Mouse (Mus musculus) heart, postnatal 0 days (tissue): Measurements from ENCODE around the gene St5.

Source experiments
- CTCF ChIP-seq: IDR thresholded peaks from 2 replicates; pipeline ENCODE4 v1.5.1; 2016; ENCODE audit warnings: antibody characterized with exemption, control low read depth, low read depth
- EP300 ChIP-seq: IDR thresholded peaks from 2 replicates; pipeline ENCODE4 v1.6.1; 2016; ENCODE audit warnings: antibody characterized with exemption, low read depth

DNA sequence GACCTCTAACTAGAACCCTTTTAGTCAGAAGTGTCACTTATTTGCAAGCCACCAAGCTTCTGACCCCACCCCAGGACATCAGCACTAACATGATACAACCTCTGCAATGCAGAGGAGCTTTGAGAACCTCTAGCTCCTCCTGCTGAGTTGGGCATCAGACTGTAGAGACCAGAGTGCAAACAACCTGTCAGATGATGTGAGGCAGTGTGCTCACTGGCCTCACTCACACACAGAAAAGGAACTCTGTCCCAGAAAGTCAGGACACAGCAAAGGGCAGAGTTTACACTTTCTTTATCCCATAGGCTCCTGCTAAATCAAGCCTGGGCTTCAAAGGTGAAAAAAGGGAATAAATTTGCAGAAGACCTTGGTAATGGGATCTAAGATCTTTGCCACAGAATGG, 137.1 kb downstream of the St5 start:
- TF ChIP-seq CTCF (no peak), EP300 (no peak)
